Mouse (Mus musculus) urinary bladder, postnatal 36 days (tissue): Measurements from ENCODE around the gene Erc2.

Experiments used
- DNase-seq, 2 experiments: peaks; one replicate each; pipeline ENCODE4 v3.0.0; 2022; ENCODE audit warnings: low spot score in 2 of 2, mixed read lengths in 1 of 2

Erc2 gene

DNA sequence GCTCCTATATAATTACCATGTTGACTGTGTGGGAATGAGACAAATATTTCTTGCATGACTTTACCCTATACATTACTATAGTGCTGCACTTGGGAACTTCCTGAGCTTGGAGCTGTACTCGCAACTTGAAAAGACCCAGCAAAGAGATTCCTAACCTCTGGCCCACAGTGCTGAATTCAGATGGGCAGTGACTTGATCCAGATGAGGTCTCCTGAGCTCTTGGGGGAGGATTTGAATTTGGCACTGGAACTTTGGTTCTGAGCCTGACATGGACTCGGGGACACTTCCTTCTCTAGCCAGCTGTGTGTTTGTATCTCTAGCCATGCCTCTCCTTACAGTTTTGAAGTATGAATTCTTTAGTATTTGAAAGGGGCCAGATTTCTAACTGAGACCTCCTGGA lies 666.7 kb downstream of the Erc2 start:
- DNase-seq: no peak

DNA sequence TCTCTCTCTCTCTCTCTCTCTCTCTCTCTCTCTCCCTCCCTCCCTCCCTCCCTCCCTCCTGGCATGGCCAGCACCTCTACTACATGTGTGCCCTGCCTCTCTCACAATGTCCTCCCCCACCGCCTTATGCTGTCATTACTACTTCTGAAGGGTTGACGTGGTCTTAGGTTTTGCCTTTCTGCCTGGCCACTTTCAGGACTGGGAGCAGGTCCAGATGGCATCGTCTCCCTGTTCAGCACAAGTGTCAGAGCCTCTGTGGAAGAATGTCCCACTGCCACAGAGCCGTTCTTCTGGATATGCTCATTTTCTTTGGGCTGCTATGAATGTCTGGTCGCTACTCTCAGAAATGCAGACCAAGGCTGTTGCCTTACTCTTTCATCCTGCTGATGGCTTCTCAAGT lies 671.7 kb downstream of the Erc2 start:
- no peak for DNase-seq

DNA sequence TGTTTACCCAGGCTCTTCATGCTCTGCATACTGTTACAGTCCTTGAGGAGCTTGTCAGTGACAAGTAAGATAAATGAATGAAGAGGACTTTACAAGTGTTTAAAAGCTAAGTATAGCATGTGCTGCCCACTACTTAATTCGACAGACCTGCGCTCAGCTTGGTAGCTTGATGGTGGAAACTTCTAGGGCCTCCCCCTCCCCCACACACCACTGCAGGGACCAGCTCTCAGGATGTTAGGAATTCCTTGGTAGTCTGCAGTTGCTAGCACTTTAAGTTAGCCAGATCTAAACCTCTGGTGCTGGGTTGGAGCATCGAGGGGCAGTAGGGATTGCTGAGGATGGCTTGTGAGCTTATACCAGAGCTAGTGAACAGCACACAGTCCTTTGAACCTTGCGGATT lies 672.9 kb downstream of the Erc2 start:
- DNase-seq: no peak

DNA sequence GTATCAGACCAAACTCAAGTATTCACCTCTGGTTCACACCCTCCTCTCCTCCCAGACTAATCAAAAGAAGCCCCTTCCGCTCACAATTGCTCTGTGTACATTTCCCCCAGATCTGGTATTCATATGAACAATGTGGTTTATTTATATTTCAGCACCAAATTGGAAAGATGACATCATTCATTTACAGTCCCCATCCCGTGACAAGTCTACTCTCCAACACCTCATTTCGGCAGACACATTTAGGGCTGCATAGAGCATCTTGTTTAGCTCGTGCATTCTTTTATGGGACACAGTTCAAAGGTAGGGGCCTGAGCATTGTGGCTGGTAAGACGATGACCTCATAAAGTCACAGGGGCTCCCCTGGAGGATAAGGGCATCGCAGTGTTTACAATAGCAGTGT lies 677.9 kb downstream of the Erc2 start:
- no peak for DNase-seq

DNA sequence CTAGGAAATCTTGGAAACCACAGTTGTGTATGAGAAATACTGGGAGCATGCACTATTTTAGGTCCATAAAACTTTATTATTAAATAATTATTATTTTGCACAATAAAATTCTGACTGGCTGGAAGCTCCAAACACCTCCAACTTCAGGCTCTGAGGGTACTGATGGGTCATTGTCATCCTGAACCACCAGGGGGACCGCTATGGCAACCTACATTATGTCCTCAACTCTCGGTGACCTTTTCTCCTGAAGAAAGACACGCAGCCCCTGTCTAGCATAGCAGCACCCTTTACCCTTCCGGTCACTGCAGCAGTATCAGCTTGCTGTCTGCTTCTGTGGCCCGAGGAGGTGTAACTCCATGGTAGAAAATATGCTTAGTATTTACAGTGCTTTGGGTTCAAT lies 679.0 kb downstream of the Erc2 start:
- DNase-seq: no peak

DNA sequence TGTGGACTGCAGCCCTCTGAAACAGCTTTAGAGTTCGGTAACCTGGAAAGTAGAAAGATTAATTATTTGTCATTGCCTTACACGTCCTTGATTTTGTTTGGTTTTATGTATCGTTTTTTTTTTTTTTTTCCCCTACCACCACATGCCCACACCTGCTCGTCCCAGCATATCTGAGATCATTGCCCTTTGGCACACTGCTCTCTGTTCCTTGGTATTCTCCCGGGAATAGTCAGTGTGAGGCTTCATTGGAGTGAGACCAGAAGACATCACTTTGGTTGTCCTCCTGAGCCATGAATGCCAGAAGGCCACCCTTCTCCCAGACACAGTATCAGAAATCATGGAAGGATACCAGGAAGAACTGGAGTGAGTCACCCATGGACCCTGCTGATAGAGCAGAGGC lies 681.9 kb downstream of the Erc2 start:
- peak in 1 of 2 experiments; percentile 19 for DNase-seq

DNA sequence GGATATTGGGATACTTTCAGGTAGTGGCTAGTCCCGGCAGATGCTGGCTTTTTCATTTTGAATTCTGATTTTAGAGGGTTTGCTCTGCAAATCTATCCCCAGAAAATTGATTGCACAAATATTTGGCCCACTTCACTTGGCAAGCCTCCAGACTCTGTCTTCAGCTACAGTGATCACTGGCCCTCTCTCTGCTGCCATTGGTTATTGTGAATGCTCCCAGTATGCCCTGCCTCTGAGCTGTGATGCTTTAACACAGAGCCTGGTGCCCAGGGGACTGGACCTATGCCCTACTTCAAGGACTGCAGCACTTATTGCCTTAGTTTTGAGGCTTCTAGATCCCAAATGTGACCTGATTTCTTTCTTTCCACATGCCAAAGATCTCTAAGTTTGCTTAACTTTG lies 686.4 kb downstream of the Erc2 start:
- DNase-seq: peak in 1 of 2 experiments; percentile 35

DNA sequence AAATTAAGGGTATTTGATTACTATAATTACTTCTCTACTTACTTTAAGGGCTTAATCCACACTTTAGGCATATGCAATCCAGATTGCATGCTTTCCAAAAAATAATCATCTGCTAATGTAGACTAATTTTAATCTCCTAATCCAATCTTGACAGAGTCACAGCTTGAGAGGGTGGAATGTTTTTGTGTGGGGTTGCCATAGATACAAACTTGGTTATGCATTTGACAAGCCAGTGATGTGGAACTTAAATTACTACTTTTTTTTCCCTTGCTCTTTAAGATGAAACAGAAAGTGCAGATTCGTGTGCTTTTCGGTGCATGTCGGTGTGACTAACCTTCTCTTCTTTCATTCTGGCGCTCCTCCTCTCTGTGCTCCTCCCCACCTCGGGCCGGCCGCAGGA lies 694.6 kb downstream of the Erc2 start:
- no peak for DNase-seq

DNA sequence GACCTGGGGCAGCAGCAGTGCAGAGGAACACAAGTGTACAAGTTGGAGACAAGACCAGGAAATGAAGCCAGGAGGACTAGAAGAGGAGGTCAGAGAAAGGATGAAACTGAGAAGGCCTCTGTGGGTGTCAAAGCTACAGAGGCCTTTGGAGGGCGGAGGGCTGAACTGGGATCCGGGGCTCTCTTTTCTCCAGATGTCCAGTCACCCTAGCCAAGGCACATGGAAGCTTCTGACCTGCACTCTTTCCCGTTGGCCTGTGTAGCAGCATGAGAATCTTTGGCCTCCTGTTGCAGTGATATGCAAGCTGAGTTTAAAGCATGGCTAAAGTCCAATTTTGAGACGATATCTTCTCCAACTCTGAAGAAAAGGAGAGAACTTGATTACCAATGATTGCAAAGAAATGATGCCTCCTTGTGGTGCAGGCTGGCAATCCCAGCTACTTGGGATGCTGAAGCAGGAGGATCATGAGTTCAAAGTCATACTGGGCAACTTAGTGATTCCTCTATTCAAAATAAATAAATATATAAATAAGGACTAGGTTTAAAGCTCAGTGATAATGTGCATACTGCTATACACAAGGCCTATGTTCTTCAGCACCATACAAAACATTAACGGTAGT lies 699.8 kb downstream of the Erc2 start:
- DNase-seq: no peak

DNA sequence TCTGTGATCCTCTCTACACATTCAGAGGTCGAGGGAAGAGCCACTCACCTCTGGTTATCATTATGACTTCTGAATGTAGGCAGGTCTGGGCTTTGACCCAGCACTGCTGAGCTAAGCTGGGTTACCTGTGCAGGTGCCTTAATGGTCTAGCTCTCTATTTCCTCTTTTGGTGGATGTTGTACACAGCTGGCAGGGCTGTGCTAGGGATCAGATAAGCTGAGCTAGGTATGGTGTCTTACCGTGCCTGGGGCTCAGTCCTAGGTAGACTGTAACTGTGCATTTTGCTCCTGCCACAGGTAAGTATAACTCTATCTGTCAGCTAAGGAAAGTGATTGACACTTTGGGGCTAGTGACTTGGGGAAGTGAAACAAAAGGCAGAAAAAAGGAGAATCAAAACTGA lies 701.0 kb downstream of the Erc2 start:
- no peak for DNase-seq

DNA sequence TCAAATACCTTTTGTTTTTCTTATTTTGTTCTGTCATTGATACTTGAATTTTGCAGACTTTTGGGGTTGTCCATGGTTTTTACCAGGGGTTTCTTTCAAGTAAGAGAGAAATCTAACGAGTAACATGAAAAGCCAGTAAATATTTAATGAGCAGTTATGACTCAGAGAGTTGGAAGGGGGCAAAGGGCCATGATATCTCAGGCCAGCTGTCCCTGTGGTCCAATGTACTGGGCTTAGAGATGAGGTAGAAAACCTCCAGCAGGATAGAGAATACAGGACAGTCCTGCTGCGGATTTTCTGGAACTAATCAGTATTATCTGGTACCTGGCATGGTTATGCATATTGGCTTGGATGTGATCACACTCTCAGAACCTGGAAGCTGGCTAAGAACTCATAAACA lies 701.5 kb downstream of the Erc2 start:
- no peak for DNase-seq

DNA sequence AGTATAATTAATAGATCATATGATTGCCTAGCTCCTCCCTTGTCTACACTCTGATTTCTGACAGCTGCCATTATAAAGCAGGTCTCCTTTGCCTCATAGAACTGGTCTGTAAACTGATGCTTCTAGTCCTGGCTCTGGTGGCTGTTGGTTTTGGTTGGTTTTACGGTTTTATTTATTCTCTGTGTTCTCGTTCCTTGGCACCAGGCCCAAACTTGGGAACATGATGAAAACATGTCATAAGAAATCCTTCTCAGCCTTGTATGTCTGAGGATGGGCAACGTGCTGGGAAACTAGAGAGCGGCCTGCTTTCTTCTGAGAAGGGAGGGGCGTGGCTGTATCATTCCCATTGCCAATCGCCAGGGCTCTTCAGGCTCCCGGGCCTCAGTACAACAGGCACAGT lies 704.2 kb downstream of the Erc2 start:
- DNase-seq: no peak

DNA sequence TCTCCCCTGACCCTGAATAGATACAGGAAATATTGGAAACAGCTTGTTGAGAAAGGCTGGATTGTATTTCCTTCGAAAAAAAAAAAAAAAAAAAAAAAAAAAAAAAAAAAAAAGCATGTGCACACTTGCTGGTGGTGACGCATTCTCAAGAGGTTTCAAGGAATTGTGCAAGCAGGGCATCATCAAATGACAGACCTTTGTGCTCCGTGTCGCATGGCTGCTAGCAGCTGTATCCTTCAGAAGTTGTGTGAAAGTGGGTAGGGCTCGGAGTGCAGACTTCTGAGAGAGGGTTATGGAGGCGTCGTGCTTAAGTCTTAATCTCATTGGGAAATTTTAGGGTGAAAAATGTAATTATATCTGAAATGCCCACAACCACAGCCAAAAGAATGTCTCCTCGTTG lies 706.3 kb downstream of the Erc2 start:
- no peak for DNase-seq

DNA sequence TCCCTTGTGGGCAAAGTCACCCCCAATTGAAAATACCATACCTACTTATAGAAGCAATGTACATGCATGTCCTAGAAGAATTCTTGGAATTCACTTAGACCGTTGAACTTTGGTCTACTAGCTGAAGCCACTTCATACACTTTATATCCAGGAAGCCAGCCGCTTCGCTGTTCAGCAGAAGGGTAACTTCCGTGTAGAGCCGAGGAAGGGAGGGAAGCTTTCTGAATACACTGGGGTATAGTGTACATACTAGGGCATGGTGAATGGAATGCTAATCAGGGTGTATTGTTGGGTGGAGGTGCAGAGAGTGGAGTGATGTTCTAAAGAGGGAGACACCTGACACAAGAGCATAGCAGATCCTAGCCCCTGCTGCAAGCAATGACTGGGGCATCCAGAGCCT lies 708.9 kb downstream of the Erc2 start:
- no peak for DNase-seq

DNA sequence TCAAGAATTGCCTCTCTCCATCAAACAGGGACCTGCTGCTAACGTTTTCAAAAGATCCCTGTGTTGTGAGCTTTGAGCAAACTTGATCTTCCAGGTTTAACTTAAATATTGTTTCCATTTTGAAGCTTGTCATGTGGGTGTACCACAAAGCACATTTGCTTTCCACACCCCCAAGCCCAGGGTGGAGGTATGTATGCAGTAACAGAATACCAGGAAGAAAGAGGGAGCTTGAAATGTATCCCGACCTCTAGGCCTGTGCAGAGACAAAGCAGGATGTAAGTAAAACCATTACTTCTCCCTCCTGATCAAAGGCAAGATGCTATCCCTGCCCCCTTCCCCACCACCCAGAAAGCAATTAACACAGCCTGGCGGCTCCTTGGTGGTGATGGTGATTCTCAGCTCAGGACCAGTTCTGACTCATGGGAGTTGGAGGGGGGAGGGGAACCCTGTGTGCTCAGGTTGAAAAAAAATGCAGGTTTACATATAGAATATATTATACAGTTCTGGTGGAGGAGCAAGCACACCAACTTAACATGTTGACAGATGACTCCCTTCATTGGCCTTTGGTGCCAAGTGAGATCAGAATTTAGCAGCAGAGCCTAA lies 710.2 kb downstream of the Erc2 start:
- no peak for DNase-seq

DNA sequence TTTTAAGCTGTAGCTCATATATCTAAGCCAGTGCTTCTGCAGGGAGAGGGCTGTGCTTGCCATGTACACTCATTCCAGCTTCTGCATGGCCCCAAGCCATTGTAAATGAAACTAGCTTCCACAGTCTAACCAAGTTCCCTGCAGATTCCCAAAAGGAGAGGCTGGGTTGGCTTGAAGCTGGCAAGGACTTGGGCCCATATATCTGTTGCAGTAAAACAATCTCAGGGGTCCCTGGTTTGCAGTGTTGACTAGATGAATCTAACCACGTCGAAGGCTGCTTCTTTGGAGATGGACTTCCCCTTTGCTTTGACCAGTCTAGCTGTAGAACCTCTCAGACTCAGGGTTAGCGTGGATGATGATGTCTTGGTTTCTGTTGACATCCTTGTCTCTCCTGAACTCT lies 716.9 kb downstream of the Erc2 start:
- DNase-seq: no peak

DNA sequence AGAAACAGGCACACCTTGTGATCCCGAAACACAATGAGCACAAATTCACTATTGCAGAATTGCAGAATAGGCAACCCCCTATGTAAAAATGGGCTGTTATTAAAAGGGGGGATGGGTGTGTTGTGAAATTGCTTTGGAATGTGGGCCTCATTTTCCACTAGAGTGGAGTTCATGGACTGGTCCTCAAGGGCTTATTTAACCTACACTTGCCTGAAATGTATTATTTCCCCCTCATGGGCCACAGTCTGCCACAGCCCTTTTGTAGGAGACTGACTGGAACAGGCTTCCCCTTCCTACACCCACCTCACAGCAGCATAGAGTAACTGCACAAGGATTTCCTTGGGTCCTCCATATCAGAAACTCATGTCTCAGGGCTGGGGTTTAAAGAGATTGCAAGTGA lies 726.9 kb downstream of the Erc2 start:
- no peak for DNase-seq

DNA sequence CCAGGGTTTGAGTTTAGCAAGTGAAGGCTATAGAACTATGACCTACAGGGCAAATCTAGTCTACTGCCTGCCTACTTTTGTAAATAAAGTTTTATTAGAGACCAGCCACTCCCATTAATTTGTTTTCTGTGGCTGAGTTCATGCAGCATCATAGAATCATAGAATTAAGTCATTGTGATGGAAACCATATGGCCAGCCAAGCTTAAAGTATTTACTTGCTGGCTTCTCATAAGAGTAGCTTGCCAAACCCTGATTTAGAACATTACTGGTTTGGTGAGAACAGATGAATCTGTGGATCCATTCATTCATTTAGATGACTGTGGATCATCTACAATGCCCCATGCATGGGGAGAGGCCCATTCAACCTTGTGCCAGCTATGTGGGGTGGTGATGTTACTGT lies 733.8 kb downstream of the Erc2 start:
- no peak for DNase-seq

DNA sequence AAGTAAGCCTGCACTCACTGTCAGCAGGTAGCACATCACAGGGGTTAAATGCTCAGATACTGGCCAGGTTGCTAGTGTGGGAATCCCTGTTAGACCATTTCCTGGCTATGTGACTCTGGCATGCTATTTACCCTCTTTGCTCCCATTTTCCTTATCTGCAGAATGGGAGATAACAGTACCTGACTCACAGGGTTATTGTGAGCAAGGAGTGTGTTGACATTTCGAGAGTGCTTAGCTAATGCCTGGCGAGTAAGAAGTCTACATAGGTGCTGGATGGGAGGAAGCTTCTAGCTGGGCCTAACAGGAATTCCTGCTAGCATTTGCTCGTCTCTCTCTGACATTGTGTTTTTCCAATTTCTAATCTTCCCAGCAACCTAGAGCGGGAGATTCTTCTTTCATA lies 737.3 kb downstream of the Erc2 start:
- no peak for DNase-seq

DNA sequence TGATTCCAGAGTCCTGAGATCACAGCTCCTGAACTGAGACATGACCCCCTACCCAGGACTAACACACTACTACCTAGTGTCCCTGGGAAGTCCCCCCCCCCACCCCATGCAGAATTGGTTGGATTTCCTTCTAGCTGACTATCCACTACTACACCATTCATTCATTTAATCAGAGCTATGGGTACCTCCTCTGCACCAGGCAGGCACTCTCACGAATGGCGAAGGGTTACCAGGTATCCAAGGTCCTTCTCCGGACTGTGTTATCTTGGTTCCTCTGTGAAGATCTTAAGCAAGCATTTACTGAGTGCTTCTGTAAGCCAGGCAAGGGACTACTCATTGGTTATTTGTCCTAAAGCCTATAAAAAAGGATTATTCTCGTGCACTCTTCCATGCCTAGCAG lies 737.8 kb downstream of the Erc2 start:
- no peak for DNase-seq

DNA sequence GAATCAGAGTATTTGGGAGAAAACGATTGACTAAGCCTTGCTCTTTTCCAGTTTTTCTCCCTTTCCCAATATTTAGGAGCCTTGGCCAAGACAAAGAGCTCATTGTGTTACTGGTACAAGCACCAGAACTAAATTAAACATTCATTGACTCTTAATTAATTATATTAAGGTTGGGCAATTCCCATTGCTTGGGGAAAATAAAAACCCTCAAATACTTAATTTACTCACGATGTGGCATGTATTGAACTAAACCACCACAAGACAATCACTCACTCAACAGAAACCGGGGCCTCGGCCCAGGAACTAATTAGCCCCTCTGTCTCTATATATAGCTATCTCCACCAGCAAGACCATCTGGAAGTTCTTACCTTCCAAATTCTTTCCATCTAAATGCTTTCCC lies 740.1 kb downstream of the Erc2 start:
- DNase-seq: no peak

DNA sequence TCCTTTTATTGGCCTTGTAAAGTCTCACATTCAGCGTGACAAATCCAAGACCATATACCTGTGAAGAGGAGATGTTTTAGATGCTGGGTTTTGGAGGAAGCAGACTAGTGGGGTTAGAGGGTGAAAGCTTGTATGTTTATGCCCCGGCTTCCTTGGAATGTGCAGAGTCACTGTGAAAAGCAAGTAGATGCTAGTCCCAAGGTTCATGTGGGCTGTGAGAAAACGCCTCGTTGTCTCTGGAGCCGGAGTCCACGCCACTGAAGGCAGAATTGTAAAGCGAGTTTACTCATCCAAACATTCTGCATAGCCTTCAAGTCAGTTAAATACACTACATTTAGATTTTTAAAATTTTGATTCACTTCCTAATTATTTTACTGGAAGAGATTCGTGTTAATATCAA lies 748.5 kb downstream of the Erc2 start:
- no peak for DNase-seq

DNA sequence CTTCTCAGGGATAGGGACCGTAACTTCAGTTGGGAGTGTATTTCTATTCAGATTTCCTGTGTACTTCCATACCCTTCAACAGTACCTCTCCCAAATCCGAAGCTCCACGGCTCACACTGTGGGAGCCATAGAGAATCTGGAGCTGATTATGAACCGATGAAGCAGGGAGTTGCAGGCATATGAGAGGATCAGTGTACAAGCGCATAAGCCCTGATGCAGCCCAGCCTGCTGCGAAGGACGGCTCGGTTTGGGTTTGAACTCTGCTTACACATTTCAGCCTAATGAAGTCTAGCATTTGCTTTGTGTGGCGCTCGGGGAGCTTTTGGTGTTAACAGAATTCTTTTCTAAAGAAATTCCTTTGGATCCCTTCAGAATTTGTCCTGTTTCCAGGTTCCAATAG lies 749.4 kb downstream of the Erc2 start:
- DNase-seq: no peak

DNA sequence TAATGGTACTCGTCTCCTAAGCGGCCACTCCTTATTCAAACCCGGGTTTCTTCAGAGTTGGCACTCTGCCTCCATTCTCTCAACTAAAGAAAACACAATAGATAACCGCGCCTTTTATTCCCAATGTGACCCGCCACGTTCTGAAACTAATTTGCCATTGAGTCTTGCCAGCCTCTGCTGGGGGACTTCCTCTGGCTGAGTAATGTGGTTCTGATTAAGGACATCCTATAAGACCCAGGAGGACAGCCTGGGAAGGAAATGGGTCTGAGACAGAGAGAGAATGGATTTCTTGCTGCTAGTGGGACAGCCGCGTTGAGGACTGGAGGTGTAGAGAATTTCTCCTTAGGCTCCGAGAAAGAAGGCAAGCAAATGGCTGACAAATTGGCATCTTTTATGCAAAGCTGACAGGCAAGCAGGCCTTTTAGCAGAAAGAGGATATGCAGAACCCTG lies 753.4 kb downstream of the Erc2 start:
- DNase-seq: no peak
